9 mouse cellular contexts compared by ENCODE assay signal in the genomic region with DNA sequence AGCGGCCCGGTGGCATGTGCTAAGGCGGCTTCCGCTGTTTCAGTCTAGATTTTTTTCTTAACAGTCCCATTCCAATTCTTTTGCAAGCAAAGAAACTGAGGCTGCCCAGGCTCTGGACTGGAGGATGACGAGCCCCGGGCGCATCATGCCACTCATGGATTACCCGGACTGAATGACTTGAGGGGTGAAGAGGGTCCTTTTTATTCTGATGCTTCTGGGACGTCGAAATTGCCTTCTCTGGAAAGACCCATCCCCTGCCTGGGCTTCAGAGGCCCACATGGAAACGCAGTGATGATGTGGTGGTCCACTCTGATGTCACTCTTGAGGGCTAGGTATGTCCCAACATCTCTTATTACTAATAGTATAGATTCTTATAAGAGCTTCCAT. TPM values are rescaled to one million over a fixed set of nuclear protein-coding genes. Genes with fewer than 3 reads are reported as not detected.
DNase-seq lines count a peak whose midpoint lies in the region; ATAC-seq and TF ChIP-seq lines count a peak whose summit lies in the region.
"Had no signal": no experiment of that assay in that cellular context is flagged by ENCODE, and none has a peak within 500 bp of the region (broad histone marks: within the 10 kb centered on the region; RNA-seq: fewer than 3 reads in every experiment).

No protein-coding gene starts in this region.

- no peak for TF ChIP-seq EP300 in liver, postnatal 0 days (IDR thresholded peaks at IDR 0.05; ENCODE audit: low read depth)

- peak overlapping the region; percentile 68 for H3K4me2 ChIP-seq in forebrain, postnatal 0 days (ENCODE audit: low read depth)
- H3K4me2 ChIP-seq in liver, postnatal 0 days (ENCODE audit: low read depth, low read length): peak overlapping the region; percentile 98

- no peaks in the 10 kb centered on the region for H3K27me3 ChIP-seq in heart, embryonic 10.5 days (ENCODE audit: insufficient read depth, poor library complexity, severe bottlenecking)
- H3K27me3 ChIP-seq in E14TG2a.4 (ENCODE audit: insufficient read depth, low read length): no peaks in the 10 kb centered on the region
- no peaks in the 10 kb centered on the region for H3K27me3 ChIP-seq in forebrain, postnatal 0 days (ENCODE audit: insufficient read depth, low read length)
- H3K27me3 ChIP-seq in liver, postnatal 0 days (ENCODE audit: insufficient read depth, low read length): no peaks in the 10 kb centered on the region

- H3K9ac ChIP-seq in forebrain, postnatal 0 days: peak overlapping the region; percentile 77
- H3K9ac ChIP-seq in liver, postnatal 0 days (replicated peaks): peak overlapping the region; percentile 86

- H3K27ac ChIP-seq in heart, embryonic 10.5 days: peak overlapping the region; percentile 96
- H3K27ac ChIP-seq in forebrain, postnatal 0 days (ENCODE audit: low read depth, low read length): 0 out of 2 replicates have a peak overlapping the region, but pooled peaks have one; percentile 16
- H3K27ac ChIP-seq in liver, postnatal 0 days (ENCODE audit: low read depth): no peak overlapping the region

- no peak for TF ChIP-seq CTCF in E14TG2a.4 (conservative IDR thresholded peaks at IDR 0.05; ENCODE audit: low read length)
- TF ChIP-seq CTCF in forebrain, postnatal 0 days (IDR thresholded peaks at IDR 0.05; ENCODE audit: low read depth): no peak
- TF ChIP-seq CTCF in liver, postnatal 0 days (IDR thresholded peaks at IDR 0.05; ENCODE audit: low read depth): no peak

- H3K4me1 ChIP-seq in heart, embryonic 10.5 days: peaks cover 10% of the 10 kb centered on the region; the same call in 1 of the 2 replicates
- peaks cover 46% of the 10 kb centered on the region for H3K4me1 ChIP-seq in E14TG2a.4 (replicated peaks; ENCODE audit: low read depth, low read length)
- H3K4me1 ChIP-seq in forebrain, postnatal 0 days (ENCODE audit: insufficient read depth): peaks cover 8% of the 10 kb centered on the region; the same call in 1 of the 2 replicates
- H3K4me1 ChIP-seq in liver, postnatal 0 days (ENCODE audit: insufficient read depth): peaks cover 8% of the 10 kb centered on the region

- WGBS in heart, embryonic 10.5 days: 7% methylated on average over 11 of the region's 11 CpGs
- WGBS in forebrain, postnatal 0 days: 1% methylated on average over 11 of the region's 11 CpGs
- WGBS in liver, postnatal 0 days (ENCODE audit: insufficient replicate concordance): 7% methylated on average over 11 of the region's 11 CpGs

- peaks cover 24% of the 10 kb centered on the region for H3K36me3 ChIP-seq in heart, embryonic 10.5 days
- peaks cover 28% of the 10 kb centered on the region for H3K36me3 ChIP-seq in E14TG2a.4 (ENCODE audit: insufficient read depth, low read length)
- H3K36me3 ChIP-seq in forebrain, postnatal 0 days (ENCODE audit: insufficient read depth): peaks cover 18% of the 10 kb centered on the region
- H3K36me3 ChIP-seq in liver, postnatal 0 days (replicated peaks; ENCODE audit: insufficient read depth, low read length): peaks cover 11% of the 10 kb centered on the region

- H3K4me3 ChIP-seq in heart, embryonic 10.5 days: peak overlapping the region; percentile 91
- H3K4me3 ChIP-seq in E14TG2a.4 (replicated peaks; ENCODE audit: low read length): peak overlapping the region; percentile 90
- peak overlapping the region; percentile 73 for H3K4me3 ChIP-seq in forebrain, postnatal 0 days (ENCODE audit: low read depth, low read length)
- H3K4me3 ChIP-seq in liver, postnatal 0 days (ENCODE audit: low read depth, low read length): peak overlapping the region; percentile 89

- peak; percentile 6 for ATAC-seq in forebrain, postnatal 0 days
- no peak for ATAC-seq in liver, postnatal 0 days

- no peaks in the 10 kb centered on the region for H3K9me3 ChIP-seq in heart, embryonic 10.5 days
- H3K9me3 ChIP-seq in E14TG2a.4 (ENCODE audit: low read length): no peaks in the 10 kb centered on the region
- H3K9me3 ChIP-seq in forebrain, postnatal 0 days (ENCODE audit: low read length): no peaks in the 10 kb centered on the region
- no peaks in the 10 kb centered on the region for H3K9me3 ChIP-seq in liver, postnatal 0 days (ENCODE audit: low read length)

- no peak for DNase-seq in heart, embryonic 10.5 days (ENCODE audit: low spot score)
- DNase-seq in heart, adult 18-20 months: no peak
- DNase-seq in forebrain, postnatal 0 days: no peak
- no peak for DNase-seq in liver, postnatal 0 days
- DNase-seq in MN1 (ENCODE audit: low spot score): no peak
- no peak for DNase-seq in right cerebral cortex, postnatal 25 days
- no peak for DNase-seq in urinary bladder, postnatal 14 days (ENCODE audit: low spot score)

RNA-seq across cellular contexts. Expression of a gene that starts 0.3 kb away (rescaled TPM):
- polyA plus RNA-seq in heart, embryonic 10.5 days (2016; fragmentation: Nextera tagmentation; extraction: Ambion mirVana): 13.3 and 14.9 TPM in 2 replicates
- total RNA-seq in heart, adult 18-20 months (2021): 10 to 100 TPM; 22.9 to 70.7 TPM
- 162 and 200 TPM in 2 replicates for total RNA-seq in forebrain, postnatal 0 days (2014; rRNA removed)
- 14.7 and 16.5 TPM in 2 replicates for polyA plus RNA-seq in forebrain, postnatal 0 days (2015; fragmentation: Nextera tagmentation; extraction: Ambion mirVana)
- 2.0 TPM in 2 replicates for polyA plus RNA-seq in liver, postnatal 0 days (2015; fragmentation: Nextera tagmentation; extraction: Ambion mirVana)

RNA-seq across cellular contexts. Expression of a gene that starts 0.4 kb away (rescaled TPM):
- 24.7 and 31.4 TPM in 2 replicates for polyA plus RNA-seq in heart, embryonic 10.5 days (2016; fragmentation: Nextera tagmentation; extraction: Ambion mirVana)
- total RNA-seq in heart, adult 18-20 months (2021): 1 to 10 TPM; 6.6 to 8.3 TPM
- total RNA-seq in forebrain, postnatal 0 days (2014; rRNA removed): 24.8 and 26.1 TPM in 2 replicates
- 29.0 and 30.1 TPM in 2 replicates for polyA plus RNA-seq in forebrain, postnatal 0 days (2015; fragmentation: Nextera tagmentation; extraction: Ambion mirVana)
- polyA plus RNA-seq in liver, postnatal 0 days (2015; fragmentation: Nextera tagmentation; extraction: Ambion mirVana): 5.7 and 6.1 TPM in 2 replicates

RNA-seq across cellular contexts. Expression of a gene that starts 37.5 kb away (rescaled TPM):
- polyA plus RNA-seq in heart, embryonic 10.5 days (2016; fragmentation: Nextera tagmentation; extraction: Ambion mirVana): not detected in 2 replicates
- total RNA-seq in heart, adult 18-20 months (2021): not detected
- not detected in 2 replicates for total RNA-seq in forebrain, postnatal 0 days (2014; rRNA removed)
- polyA plus RNA-seq in forebrain, postnatal 0 days (2015; fragmentation: Nextera tagmentation; extraction: Ambion mirVana): not detected in 2 replicates
- 0.14 TPM in 1 of 2 replicates, not detected in the other for polyA plus RNA-seq in liver, postnatal 0 days (2015; fragmentation: Nextera tagmentation; extraction: Ambion mirVana)
- polyA plus RNA-seq: frontal cortex, adult 2 months had no signal
